Mouse (Mus musculus) liver, embryonic 11.5 days (tissue): ENCODE measurements around the gene Pqlc2. TPM values are rescaled to one million over a fixed set of nuclear protein-coding genes. Genes with fewer than 3 reads are reported as not detected.

Experiments used
- microRNA-seq: library from miRNA; unstranded; fragments of <30 nt; microRNA quantifications from one replicate; pipeline ENCODE4, GENCODE M21; 2017; ENCODE audit warnings: borderline number of aligned reads
- polyA plus RNA-seq: library from polyadenylated mRNA; unstranded; fragments of >200 nt; fragmentation: Nextera tagmentation; extraction: Ambion mirVana; gene quantifications from 2 replicates; pipeline ENCODE4 v1.2.1, GENCODE M21; 2014

Gene Pqlc2
- polyA plus RNA-seq, 1 experiment from 2014 or later = 15.5 TPM

Small RNA genes within 50 kb of the gene (microRNA-seq; reads per million reads assigned to microRNA genes)
- 32.4 reads per million, percentile 37 among the genes with 10 or more reads in this experiment for gene Gm24245
- 11.6 reads per million, percentile 24 among the genes with 10 or more reads in this experiment for gene Gm25732

Other genes with a start within 250 kb of the Pqlc2 start
- gene Htr6, start 235.1 kb downstream of the Pqlc2 start, polyA plus RNA-seq = not detected in 2 replicates
- gene Nbl1, start 217.7 kb downstream of the Pqlc2 start, polyA plus RNA-seq = 4.0 and 5.0 TPM in 2 replicates
- 541 and 564 TPM in 2 replicates for gene Minos1, start 179.6 kb downstream of the Pqlc2 start, polyA plus RNA-seq
- 250 and 257 TPM in 2 replicates for gene Capzb, start 117.8 kb downstream of the Pqlc2 start, polyA plus RNA-seq
- 68.4 and 72.7 TPM in 2 replicates for gene Akr7a5, start within 50 bp of the Pqlc2 start, polyA plus RNA-seq
- 241 and 259 TPM in 2 replicates for gene Mrto4, start 41.9 kb upstream of the Pqlc2 start, polyA plus RNA-seq
- gene Emc1, start 41.9 kb upstream of the Pqlc2 start, polyA plus RNA-seq = 32.9 and 34.0 TPM in 2 replicates
- 79.0 and 86.9 TPM in 2 replicates for gene Ubr4, start 41.9 kb upstream of the Pqlc2 start, polyA plus RNA-seq
- 1.8 and 2.2 TPM in 2 replicates for gene Iffo2, start 219.8 kb upstream of the Pqlc2 start, polyA plus RNA-seq